Mouse (Mus musculus): ENCODE data around the gene Tsx.
"Not testable (repeated sequence)": the region's sequence is repeated elsewhere in the genome, so short reads cannot be mapped to it uniquely, and the experiment has no call there.

Gene Tsx

DNA sequence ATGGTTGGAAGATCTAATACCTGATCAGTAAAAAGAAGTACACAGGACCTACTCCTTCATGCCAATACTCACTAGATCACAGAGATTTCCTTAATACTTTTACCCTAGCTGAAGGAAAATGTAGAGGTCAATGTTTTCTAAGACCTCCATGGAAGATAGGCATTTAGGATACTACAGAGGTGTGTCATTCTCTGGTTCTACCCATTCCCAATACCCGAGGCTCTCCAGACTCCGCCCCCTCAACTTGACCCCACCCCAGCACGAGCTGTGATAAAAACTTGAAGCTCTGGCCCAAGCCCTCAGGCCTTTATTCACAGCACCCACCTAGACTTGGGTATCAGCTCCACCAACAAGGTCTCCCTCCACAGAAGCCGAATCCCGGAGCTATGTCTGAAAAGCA is at the start of gene Tsx:
Gene Tsx, plus strand, starts transcription at position 301 of the 400 bp plus-strand sequence.
- DNase-seq = no peak

- DNase-seq = no peak
Observed at GRCm38 (mm10) chrX:103366201-103366600, 48.1 kb upstream of the Tsx start.

GRCm38 (mm10) chrX:103368650-103369049 is 45.6 kb upstream of the Tsx start:
- no peak for DNase-seq

- peak; percentile 16 for DNase-seq
Observed at GRCm38 (mm10) chrX:103371221-103371620, 43.0 kb upstream of the Tsx start.

DNA sequence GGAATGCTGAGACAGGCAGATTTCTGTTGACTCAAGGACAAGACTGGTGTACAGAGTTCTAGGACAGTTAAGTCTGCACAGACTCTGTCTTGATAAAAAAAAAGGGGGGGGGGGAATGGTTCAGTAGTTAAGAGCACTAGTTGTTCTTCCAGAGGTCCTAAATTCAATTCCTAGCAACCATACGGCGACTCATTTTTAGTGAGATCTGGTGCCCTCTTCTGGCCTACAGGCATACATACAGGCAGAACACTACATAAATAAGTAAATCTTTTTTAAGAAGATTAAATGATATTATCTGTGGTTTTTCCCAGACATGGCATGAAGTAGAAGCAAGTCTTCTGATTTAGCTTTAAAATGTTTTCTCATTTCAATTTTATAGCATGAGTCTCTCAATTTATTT is 42.6 kb upstream of the Tsx start:
- DNase-seq = no peak

DNA sequence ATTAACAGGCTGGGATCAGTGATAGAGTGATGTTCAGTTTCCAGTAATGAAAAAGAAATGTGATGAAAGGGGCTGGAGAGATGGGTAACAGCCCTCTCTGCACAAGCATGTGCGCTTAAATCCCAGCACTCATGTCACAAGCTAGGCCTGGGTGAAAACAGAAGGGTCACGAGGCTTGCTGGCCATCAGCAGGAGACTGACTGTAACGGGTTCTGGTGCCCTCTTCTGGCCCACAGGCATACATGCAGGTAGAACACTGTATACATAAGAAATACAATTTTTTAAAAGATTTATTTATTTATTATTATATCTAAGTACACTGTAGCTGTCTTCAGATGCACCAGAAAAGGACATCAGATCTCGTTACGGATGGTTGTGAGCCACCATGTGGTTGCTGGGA is 40.0 kb upstream of the Tsx start:
- no peak for DNase-seq

DNA sequence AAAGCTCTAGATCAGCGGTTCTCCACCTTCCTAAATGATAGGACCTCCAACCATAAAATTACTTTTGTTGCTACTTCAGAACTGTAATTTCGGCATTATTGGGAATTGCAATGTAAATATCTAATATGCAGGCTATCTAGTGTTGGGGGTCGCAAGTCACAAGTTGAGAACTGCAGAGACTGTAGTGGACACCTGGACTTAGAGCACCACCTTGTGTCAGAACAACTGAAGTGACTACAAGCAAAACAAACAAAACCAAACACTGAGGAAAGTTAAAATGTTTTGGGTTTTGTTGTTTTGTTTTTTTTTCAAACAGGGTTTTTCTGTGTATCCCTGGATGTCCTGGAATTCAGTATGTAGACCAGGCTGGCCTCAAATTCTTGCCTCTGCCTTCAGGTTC is 29.7 kb upstream of the Tsx start:
- DNase-seq = no peak

DNA sequence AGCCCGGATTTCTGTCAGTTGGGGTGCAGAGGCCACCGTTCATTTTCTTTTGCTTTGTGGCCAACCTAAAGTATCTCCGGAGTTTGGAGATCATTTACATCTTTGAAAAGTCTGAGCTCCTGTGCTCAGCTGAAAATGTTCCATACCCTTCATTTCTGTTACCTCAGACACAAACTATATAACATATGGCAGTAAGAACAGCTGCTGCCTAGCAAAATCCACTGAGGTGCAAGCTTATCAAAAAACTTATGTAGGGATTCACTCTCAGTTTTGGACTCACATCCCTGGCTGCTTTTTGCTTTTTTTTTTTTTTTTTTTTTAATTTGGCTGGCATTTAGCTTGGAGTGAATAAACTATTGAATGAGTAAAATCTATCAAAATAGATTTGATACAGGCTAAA is 26.1 kb upstream of the Tsx start:
- DNase-seq = no peak

DNA sequence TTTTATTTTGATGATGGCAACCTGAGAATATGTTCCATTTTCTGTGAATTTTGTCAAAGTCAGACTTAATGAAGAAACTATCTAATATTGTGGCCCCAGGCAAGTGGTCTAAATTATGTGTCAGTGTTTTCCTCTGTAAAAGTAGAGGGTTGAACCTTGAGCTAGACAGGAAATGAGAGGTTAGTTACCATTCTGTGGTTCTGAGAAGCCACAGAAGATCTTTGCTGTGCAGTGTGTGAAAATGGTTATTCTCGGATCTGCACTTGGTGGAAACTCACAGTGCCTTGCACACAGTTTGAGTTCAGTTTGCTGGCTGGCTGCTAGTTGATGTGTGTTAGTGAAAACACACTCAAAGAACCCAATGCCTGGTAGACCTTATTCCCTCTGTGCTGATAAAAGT is 20.4 kb upstream of the Tsx start:
- no peak for DNase-seq

GRCm38 (mm10) chrX:103405021-103405420 is 9.2 kb upstream of the Tsx start:
- DNase-seq = no peak

GRCm38 (mm10) chrX:103421710-103422109 is 7.4 kb downstream of the Tsx start, which contains the start of gene Gm26992:
Gene Gm26992, plus strand, starts transcription at chrX:103422010.
- no peak for DNase-seq

GRCm38 (mm10) chrX:103427677-103428076 is 13.4 kb downstream of the Tsx start:
- DNase-seq = no peak

GRCm38 (mm10) chrX:103432293-103432692 is 18.0 kb downstream of the Tsx start:
- DNase-seq = no peak

- DNase-seq = no peak
Observed at GRCm38 (mm10) chrX:103438023-103438422, 23.8 kb downstream of the Tsx start.

- DNase-seq = no peak
Observed at GRCm38 (mm10) chrX:103440803-103441202, 26.5 kb downstream of the Tsx start.

GRCm38 (mm10) chrX:103443755-103444154 is 29.5 kb downstream of the Tsx start:
- no peak for DNase-seq

DNA sequence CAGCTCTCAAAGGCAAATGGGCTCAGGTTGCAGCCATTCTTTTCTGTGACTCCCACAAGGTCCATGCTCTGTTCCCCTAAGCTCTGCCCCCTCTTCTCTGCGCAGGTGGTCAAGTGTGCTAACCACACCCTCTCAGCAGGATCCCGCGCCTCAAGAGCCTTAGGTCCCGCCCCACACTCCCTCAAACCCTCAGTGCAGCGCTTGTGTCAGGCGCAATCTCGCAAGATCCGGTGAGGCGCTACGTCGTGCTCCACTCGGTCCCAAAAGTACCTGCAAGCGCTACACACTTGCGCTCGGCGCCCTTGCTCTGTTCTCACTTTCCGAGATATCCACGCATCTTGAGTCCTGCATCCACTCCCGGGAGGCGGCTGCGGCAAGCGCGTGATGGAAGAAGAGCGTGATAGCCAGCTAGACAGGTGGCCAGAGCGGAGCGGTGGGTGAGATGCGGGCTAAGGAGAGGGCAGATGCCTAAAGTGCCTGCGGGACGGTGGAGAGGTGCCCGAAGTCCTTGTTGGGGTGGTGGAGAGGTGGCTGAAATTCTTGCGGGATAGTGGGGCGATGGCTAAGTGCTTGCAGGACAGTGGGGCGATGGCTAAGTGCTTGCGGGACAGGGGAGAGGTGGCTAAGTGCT is 33.4 kb downstream of the Tsx start:
- DNase-seq = peak; percentile 50

DNA sequence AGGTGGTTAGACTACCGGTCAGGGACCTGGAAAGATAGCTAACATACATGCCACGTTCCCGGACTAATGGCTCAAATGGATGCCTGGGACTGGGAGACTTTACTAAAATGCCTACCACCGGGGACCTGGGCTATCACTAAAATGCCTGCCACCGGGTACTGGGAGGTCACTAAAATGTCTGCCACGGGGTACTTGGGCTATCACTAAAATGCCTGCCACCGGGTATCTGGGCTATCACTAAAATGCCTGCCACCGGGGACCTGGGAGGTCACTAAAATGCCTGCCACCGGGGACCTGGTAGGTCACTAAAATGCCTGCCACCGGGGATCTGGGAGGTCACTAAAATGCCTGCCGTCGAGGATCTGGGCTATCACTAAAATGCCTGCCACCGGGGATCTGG is 34.2 kb downstream of the Tsx start:
- not testable (repeated sequence) for DNase-seq

DNA sequence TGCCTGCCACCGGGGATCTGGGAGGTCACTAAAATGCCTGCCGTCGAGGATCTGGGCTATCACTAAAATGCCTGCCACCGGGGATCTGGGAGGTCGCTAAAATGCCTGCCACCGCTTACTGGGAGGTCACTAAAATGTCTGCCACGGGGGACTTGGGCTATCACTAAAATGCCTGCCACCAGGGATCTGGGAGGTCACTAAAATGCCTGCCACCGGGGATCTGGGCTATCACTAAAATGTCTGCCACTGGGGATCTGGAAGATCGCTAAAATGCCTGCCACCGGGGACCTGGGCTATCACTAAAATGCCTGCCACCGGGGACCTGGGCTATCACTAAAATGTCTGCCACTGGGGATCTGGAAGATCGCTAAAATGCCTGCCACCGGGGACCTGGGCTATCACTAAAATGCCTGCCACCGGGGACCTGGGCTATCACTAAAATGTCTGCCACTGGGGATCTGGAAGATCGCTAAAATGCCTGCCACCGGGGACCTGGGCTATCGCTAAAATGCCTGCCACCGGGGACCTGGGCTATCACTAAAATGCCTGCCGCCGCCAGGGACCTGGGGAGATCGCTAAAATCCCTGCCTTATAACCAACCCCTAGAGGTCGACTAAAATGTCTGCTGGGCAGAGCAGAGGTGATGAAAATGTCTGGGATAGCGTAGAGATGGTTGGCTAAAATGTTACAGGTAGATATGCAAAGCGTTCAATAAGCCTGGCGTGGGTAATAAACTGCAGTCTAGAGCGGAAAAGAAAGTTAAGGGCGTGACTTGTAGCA is 34.9 kb downstream of the Tsx start:
- DNase-seq = not testable (repeated sequence)

DNA sequence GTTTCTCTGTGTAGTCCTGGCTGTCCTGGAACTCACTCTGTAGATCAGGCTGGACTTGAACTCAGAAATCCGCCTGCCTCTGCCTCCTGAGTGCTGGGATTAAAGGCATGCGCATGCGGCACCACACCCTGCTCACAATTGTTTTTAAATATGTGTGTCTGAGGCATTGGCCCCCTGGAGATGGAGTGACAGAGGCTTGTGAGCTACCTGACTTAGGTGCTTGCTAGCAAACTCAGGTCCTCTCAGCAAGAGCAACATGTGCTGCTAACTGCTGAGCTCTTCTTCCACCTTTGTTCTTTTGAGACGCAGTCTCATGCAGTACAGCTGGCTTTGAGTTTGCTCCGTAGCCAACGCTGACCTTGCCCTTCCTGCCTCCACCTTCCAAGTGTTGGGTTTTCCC is 38.5 kb downstream of the Tsx start:
- no peak for DNase-seq

DNA sequence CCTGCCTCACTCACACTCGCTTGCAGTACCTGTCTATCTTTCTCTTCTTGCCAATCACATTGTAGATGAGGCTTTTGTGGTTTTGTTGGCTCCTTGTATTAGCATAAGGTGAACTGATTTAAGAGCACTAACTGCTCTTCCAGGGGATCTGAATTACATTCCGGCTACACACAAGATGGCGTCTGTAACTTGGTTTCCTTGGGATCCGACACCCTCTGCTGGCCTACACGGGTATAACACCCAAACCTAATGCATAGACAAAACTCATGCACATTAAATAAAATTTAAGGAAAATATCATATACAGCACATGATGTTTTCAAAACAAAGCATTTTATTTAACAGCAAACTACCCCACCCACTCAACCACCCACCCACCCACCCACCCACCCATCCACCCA is 45.8 kb downstream of the Tsx start:
- DNase-seq = no peak

- DNase-seq = no peak
Observed at GRCm38 (mm10) chrX:103468998-103469397, 54.7 kb downstream of the Tsx start.

DNA sequence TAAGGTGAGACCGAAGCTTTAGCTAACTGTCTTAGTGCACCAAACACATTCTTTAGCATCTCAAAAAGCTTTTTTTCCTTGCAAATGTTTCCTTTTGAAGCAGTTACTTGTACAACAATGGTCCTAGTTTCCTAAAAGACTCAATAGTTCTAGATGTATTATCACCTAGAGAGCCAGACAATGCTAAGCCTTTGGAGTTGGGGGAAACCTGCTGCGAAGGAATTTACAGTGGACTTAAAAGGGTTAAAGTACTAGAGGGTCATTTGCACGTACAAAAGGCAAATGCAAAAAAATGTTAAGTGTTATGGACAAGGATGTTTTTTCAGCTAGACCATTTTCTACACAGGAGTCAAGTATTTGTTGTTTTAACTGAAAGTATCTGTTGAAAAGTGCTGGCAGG is 58.1 kb downstream of the Tsx start:
- no peak for DNase-seq

Measured in kidney, adult 11 months (tissue).